Mouse (Mus musculus) layer of hippocampus, postnatal 10 days (tissue): ENCODE results near the gene Slc38a4. TPM values are rescaled to one million over a fixed set of nuclear protein-coding genes. Genes with fewer than 3 reads are reported as not detected.

Experiments used
- DNase-seq, 2 experiments: peaks; one replicate each; pipeline ENCODE4 v3.0.0; 2021; ENCODE audit warnings: low spot score in 2 of 2
- total RNA-seq, 2 experiments: library from RNA; stranded (reverse); gene quantifications; 2 replicates each; pipeline ENCODE4 v1.2.3; 2021

The Slc38a4 gene
- total RNA-seq, 2 experiments from 2014 or later = 1.3 TPM

- DNase-seq = no peak
These were observed 828 bp downstream of the Slc38a4 start for GRCm38 (mm10) chr15:97054767-97055489.

- no peak for DNase-seq
These were observed 1.6 kb downstream of the Slc38a4 start for GRCm38 (mm10) chr15:97054131-97054530.

GRCm38 (mm10) chr15:97050436-97050835, 5.3 kb downstream of the Slc38a4 start:
- no peak for DNase-seq

- no peak for DNase-seq
These were observed 5.7 kb downstream of the Slc38a4 start for GRCm38 (mm10) chr15:97050011-97050410.

GRCm38 (mm10) chr15:97049281-97049841, 6.4 kb downstream of the Slc38a4 start:
- DNase-seq = no peak

GRCm38 (mm10) chr15:97048267-97048666, 7.5 kb downstream of the Slc38a4 start:
- no peak for DNase-seq

GRCm38 (mm10) chr15:97043921-97044320, 11.8 kb downstream of the Slc38a4 start:
- no peak for DNase-seq

- DNase-seq = no peak
These were observed 13.7 kb downstream of the Slc38a4 start for GRCm38 (mm10) chr15:97042001-97042491.

GRCm38 (mm10) chr15:97041182-97041581, 14.6 kb downstream of the Slc38a4 start:
- DNase-seq = no peak

- no peak for DNase-seq
These were observed 18.0 kb downstream of the Slc38a4 start for GRCm38 (mm10) chr15:97037710-97038109.

- no peak for DNase-seq
These were observed 19.9 kb downstream of the Slc38a4 start for GRCm38 (mm10) chr15:97035892-97036291.

- DNase-seq = no peak
These were observed 22.2 kb downstream of the Slc38a4 start for GRCm38 (mm10) chr15:97033485-97033991.

- no peak for DNase-seq
These were observed 23.9 kb downstream of the Slc38a4 start for GRCm38 (mm10) chr15:97031886-97032285.

GRCm38 (mm10) chr15:97030984-97031492, 24.7 kb downstream of the Slc38a4 start:
- DNase-seq = no peak

GRCm38 (mm10) chr15:97030136-97030535, 25.6 kb downstream of the Slc38a4 start:
- no peak for DNase-seq

- DNase-seq = no peak
These were observed 26.5 kb downstream of the Slc38a4 start for GRCm38 (mm10) chr15:97029064-97029791.

GRCm38 (mm10) chr15:97028651-97029050, 27.1 kb downstream of the Slc38a4 start:
- no peak for DNase-seq

- no peak for DNase-seq
These were observed 27.6 kb downstream of the Slc38a4 start for GRCm38 (mm10) chr15:97028046-97028634.

GRCm38 (mm10) chr15:97026670-97027069, 29.1 kb downstream of the Slc38a4 start:
- DNase-seq = no peak

- DNase-seq = no peak
These were observed 33.0 kb downstream of the Slc38a4 start for GRCm38 (mm10) chr15:97022764-97023163.

GRCm38 (mm10) chr15:97022213-97022612, 33.5 kb downstream of the Slc38a4 start:
- DNase-seq = no peak
